Mouse (Mus musculus): ENCODE measurements around the gene Tceal9. TPM values are rescaled to one million over a fixed set of nuclear protein-coding genes. Genes with fewer than 3 reads are reported as not detected.

The Tceal9 gene
- total and polyA plus RNA-seq, 3 experiments = 79.9 to 197 (median 147) TPM

DNA sequence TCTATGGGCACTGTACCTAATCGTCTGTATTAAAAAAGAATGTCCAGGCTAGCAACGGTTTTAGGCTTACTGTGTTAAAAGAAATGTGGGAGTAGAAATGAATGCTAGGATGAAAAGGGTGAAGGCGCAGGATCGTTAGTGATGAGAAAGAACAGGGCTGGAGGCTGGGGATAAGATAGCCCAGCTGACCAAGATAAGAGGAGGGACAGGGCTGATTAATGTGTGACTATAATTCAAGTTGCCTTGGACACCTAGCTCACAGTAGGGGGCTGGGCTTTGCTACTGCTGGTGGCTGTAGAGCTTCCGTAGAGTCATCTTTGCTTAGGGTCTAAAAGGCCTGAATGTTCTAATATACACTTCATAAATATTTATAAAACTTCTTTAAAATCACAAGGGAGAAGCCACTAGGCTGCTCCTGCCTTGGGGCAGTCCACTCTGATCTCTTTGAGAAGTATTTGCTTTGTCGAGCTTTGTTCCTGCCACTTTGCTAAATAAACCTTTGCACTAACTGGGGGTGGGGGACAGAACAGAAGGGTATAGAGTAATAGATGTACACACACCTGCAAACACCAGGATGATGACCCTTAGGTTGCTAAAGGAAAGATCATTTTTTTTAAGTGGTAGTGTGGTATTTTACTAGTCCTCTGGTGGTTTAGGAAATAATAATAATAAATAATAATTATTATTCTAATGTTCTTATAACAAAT is 7.3 kb downstream of the Tceal9 start:
- H3K36me3 ChIP-seq (replicated peaks in 1 of 2; ENCODE audit: control insufficient read depth in 1 of 2, insufficient read depth in 1 of 2, low read length in 1 of 2) = peaks cover 0 to 10% of the 10 kb centered on the region in 2 experiments
- in situ Hi-C loops (cut with MboI; ENCODE audit: low pct_ligation_motif_present, low pct_unique_long_range_greater_than_20kb, low sequenced_read_pairs) = no loop called here
- H3K4me1 ChIP-seq (ENCODE audit: control insufficient read depth in 1 of 2, insufficient read depth in 2 of 2) = no peaks in the 10 kb centered on the region
- H3K9me3 ChIP-seq (replicated peaks; ENCODE audit: low read length) = no peaks in the 10 kb centered on the region
- dilution Hi-C loops (cut with MboI; ENCODE audit: extremely low pct_ligation_motif_present, extremely low pct_unique_long_range_greater_than_20kb, low sequenced_read_pairs) = no loop called here
- H3K4me3 ChIP-seq (replicated peaks in 1 of 3; ENCODE audit: low read depth in 2 of 3, low read length in 2 of 3, poor library complexity in 1 of 3) = no peak overlapping the region
- H3K4me2 ChIP-seq (ENCODE audit: insufficient read depth, low read depth, poor library complexity, severe bottlenecking) = no peak overlapping the region
- H3K79me2 ChIP-seq (replicated peaks; ENCODE audit: control insufficient read depth, extremely low read depth, insufficient read depth, poor library complexity, severe bottlenecking) = no peaks in the 10 kb centered on the region
- no peak overlapping the region for H3K9ac ChIP-seq (ENCODE audit: insufficient read depth, low read depth)
- no peak overlapping the region for H3K27ac ChIP-seq (ENCODE audit: insufficient read depth, low read depth)
- no peaks in the 10 kb centered on the region for H3K27me3 ChIP-seq (replicated peaks)
- TF ChIP-seq UBTF (IDR thresholded peaks at IDR 0.05; ENCODE audit: low read depth, low read length) (no peak), TBP (conservative IDR thresholded peaks at IDR 0.05; ENCODE audit: low read depth, low read length) (no peak), PAX5 (IDR thresholded peaks at IDR 0.05; ENCODE audit: low read length) (no peak), SIN3A (IDR thresholded peaks at IDR 0.05; ENCODE audit: low read length) (no peak), RAD21 (IDR thresholded peaks at IDR 0.05; ENCODE audit: low read depth, low read length) (no peak), BHLHE40 (IDR thresholded peaks at IDR 0.05; ENCODE audit: low read depth, low read length) (no peak), TCF12 (IDR thresholded peaks at IDR 0.05; ENCODE audit: low read depth, low read length) (no peak), POLR2AphosphoS2 (IDR thresholded peaks at IDR 0.05; ENCODE audit: low read depth, low read length) (no peak), POLR2A (IDR thresholded peaks at IDR 0.05; ENCODE audit: low read depth, low read length) (no peak), KAT2A (IDR thresholded peaks at IDR 0.05; ENCODE audit: insufficient replicate concordance, low read length) (no peak), ELF1 (IDR thresholded peaks at IDR 0.05; ENCODE audit: low read depth, low read length) (no peak), CHD2 (IDR thresholded peaks at IDR 0.05; ENCODE audit: low read length) (no peak), ZMIZ1 (IDR thresholded peaks at IDR 0.05; ENCODE audit: low read depth, low read length) (no peak), CHD1 (IDR thresholded peaks at IDR 0.05; ENCODE audit: low read depth, low read length) (no peak), JUN (IDR thresholded peaks at IDR 0.05; ENCODE audit: insufficient read depth, low read depth, low read length) (no peak), MAFK (IDR thresholded peaks at IDR 0.05; ENCODE audit: insufficient replicate concordance, low read length) (no peak)
- no peak for DNase-seq (ENCODE audit: extremely low read depth)

DNA sequence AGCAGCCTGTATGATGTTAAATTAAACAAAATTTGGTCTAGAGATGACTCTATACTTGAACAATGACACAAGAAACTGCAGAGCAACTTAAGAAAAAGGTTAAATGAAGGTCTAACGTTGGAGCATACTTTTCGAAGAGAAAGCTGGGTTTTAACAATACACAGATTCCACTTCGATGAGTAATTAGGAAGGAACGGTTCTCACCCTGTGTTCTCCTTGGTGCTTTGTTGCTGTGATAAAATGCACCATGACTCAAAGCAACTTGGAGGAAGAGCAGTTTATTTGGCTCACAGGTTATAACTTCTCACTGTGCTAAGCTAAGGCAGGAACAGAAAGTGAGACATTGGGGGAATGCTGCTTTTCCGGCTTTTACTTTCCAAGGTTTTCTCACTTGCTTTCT is 22.8 kb downstream of the Tceal9 start:
- no peak overlapping the region for H3K4me2 ChIP-seq (ENCODE audit: insufficient read depth, low read depth, poor library complexity, severe bottlenecking)
- H3K9ac ChIP-seq (ENCODE audit: insufficient read depth, low read depth) = no peak overlapping the region
- H3K79me2 ChIP-seq (replicated peaks; ENCODE audit: control insufficient read depth, extremely low read depth, insufficient read depth, poor library complexity, severe bottlenecking) = no peaks in the 10 kb centered on the region
- dilution Hi-C loops (cut with MboI; ENCODE audit: extremely low pct_ligation_motif_present, extremely low pct_unique_long_range_greater_than_20kb, low sequenced_read_pairs) (no loop called here), in situ Hi-C loops (cut with MboI; ENCODE audit: low pct_ligation_motif_present, low pct_unique_long_range_greater_than_20kb, low sequenced_read_pairs) (no loop called here)
- H3K27me3 ChIP-seq (replicated peaks) = no peaks in the 10 kb centered on the region
- H3K36me3 ChIP-seq (replicated peaks in 1 of 2; ENCODE audit: control insufficient read depth in 1 of 2, insufficient read depth in 1 of 2, low read length in 1 of 2) = peaks cover 0 to 10% of the 10 kb centered on the region in 2 experiments
- peaks cover 6 to 7% of the 10 kb centered on the region in 2 experiments for H3K4me1 ChIP-seq (ENCODE audit: control insufficient read depth in 1 of 2, insufficient read depth in 2 of 2)
- no peak overlapping the region for H3K27ac ChIP-seq (ENCODE audit: insufficient read depth, low read depth)
- TF ChIP-seq ZNF384 (IDR thresholded peaks at IDR 0.05; ENCODE audit: low read depth, low read length) (no peak), CTCF (conservative IDR thresholded peaks at IDR 0.05 in 1 of 2, IDR thresholded peaks at IDR 0.05 in 1 of 2; ENCODE audit: low read depth in 2 of 2, low read length in 2 of 2) (no peak), NRF1 (IDR thresholded peaks at IDR 0.05; ENCODE audit: low read depth, low read length) (no peak), KAT2A (IDR thresholded peaks at IDR 0.05; ENCODE audit: insufficient replicate concordance, low read length) (no peak), IRF4 (IDR thresholded peaks at IDR 0.05; ENCODE audit: low read depth, low read length) (no peak), MAZ (IDR thresholded peaks at IDR 0.05; ENCODE audit: low read depth, low read length) (no peak), ETS1 (conservative IDR thresholded peaks at IDR 0.05; ENCODE audit: low read depth, low read length) (no peak), TBP (conservative IDR thresholded peaks at IDR 0.05; ENCODE audit: low read depth, low read length) (no peak), ZMIZ1 (IDR thresholded peaks at IDR 0.05; ENCODE audit: low read depth, low read length) (no peak), GABPA (IDR thresholded peaks at IDR 0.05; ENCODE audit: insufficient replicate concordance, low read depth, low read length) (no peak), CHD1 (IDR thresholded peaks at IDR 0.05; ENCODE audit: low read depth, low read length) (no peak), MAX (IDR thresholded peaks at IDR 0.05; ENCODE audit: low read length) (no peak), JUN (IDR thresholded peaks at IDR 0.05; ENCODE audit: insufficient read depth, low read depth, low read length) (no peak), UBTF (IDR thresholded peaks at IDR 0.05; ENCODE audit: low read depth, low read length) (no peak), EP300 (IDR thresholded peaks at IDR 0.05; ENCODE audit: low read length) (no peak), RCOR1 (conservative IDR thresholded peaks at IDR 0.05; ENCODE audit: low read depth, low read length) (no peak)
- DNase-seq (ENCODE audit: extremely low read depth) = no peak
- no peaks in the 10 kb centered on the region for H3K9me3 ChIP-seq (replicated peaks; ENCODE audit: low read length)
- H3K4me3 ChIP-seq (replicated peaks in 1 of 3; ENCODE audit: low read depth in 2 of 3, low read length in 2 of 3, poor library complexity in 1 of 3) = no peak overlapping the region
